ENCODE assay signal across 21 mouse cellular contexts in the genomic region with DNA sequence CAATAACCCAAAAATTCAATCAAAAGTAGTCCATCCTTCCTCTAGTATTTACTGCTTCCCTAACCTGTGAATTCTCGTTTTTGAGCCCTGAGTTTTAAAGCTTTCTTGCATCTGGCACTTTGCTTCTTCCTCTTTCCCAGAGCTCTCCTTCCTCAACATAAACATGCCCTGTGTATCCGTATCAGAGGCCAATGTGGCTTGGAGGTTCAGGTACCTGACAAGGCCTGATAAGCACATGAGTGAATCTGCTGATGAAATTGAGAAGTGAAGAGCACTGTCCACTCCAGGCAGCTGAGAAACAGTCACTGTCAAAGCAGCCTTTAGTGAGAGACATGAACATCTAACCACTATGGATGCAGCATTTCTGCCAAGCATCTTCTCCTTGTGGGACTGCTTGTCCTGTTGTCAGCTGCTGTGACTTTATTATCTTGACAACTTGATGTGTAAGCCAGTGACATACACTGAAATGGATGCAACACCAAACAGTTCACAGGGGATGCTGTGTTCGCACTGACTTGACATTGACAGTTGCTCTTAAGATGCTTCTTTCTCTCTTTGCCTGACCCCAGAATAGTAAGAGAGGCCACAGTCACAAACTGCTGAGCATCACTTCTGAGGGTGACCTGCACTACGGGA. TPM values are rescaled to one million over a fixed set of nuclear protein-coding genes. Genes with fewer than 3 reads are reported as not detected.
DNase-seq lines count a peak whose midpoint lies in the region; ATAC-seq and TF ChIP-seq lines count a peak whose summit lies in the region.
"Had no signal": no experiment of that assay in that cellular context is flagged by ENCODE, and none has a peak within 500 bp of the region (broad histone marks: within the 10 kb centered on the region; RNA-seq: fewer than 3 reads in every experiment).

No protein-coding gene starts in this region.

- H3K4me3 ChIP-seq in bone marrow, adult 2 months (replicated peaks; ENCODE audit: control insufficient read depth, low read depth, low read length): no peak overlapping the region
- no peak overlapping the region for H3K4me3 ChIP-seq in liver, embryonic 11.5 days (ENCODE audit: low read depth, low read length)
- H3K4me3 ChIP-seq: forebrain, embryonic 13.5 days; heart, embryonic 13.5 days; hindbrain, embryonic 15.5 days; limb, embryonic 13.5 days; megakaryocyte, embryonic 14.5 days; neural tube, embryonic 12.5 days had no signal

- no peaks in the 10 kb centered on the region for H3K27me3 ChIP-seq in liver, embryonic 11.5 days (replicated peaks; ENCODE audit: control insufficient read depth, insufficient read depth, low read length)
- H3K27me3 ChIP-seq: CH12.LX; forebrain, embryonic 13.5 days; heart, embryonic 13.5 days; hindbrain, embryonic 15.5 days; limb, embryonic 13.5 days; megakaryocyte, embryonic 14.5 days; neural tube, embryonic 12.5 days had no signal

- no peak for TF ChIP-seq CTCF in bone marrow, adult 2 months (IDR thresholded peaks at IDR 0.05; ENCODE audit: control insufficient read depth, insufficient read depth, low read length)

- peaks cover 2% of the 10 kb centered on the region; the same call in 1 of the 2 replicates for H3K4me1 ChIP-seq in bone marrow, adult 2 months (ENCODE audit: control insufficient read depth, insufficient read depth, low read length)
- H3K4me1 ChIP-seq in liver, embryonic 11.5 days (replicated peaks; ENCODE audit: control insufficient read depth, insufficient read depth, low read length): peaks cover 29% of the 10 kb centered on the region
- H3K4me1 ChIP-seq: hindbrain, embryonic 15.5 days; limb, embryonic 13.5 days; neural tube, embryonic 12.5 days had no signal

- peak; percentile 85 for ATAC-seq in liver, embryonic 11.5 days (replicated peaks; ENCODE audit: low FRiP score)
- peak; percentile 66 for ATAC-seq in megakaryocyte-erythroid progenitor cell, adult 5-6 weeks (replicated peaks; ENCODE audit: low FRiP score, low TSS enrichment, poor library complexity, severe bottlenecking)
- ATAC-seq: forebrain, embryonic 13.5 days; intestine, embryonic 16.5 days had no signal

- peak; percentile 57 for DNase-seq in heart, adult 11 months
- no peak for DNase-seq in heart, adult 9 months (ENCODE audit: low spot score in 2 of 2)
- DNase-seq in liver, embryonic 11.5 days (ENCODE audit: low spot score): no peak
- DNase-seq in cerebellum, adult 11-12 months: no peak
- no peak for DNase-seq in B cell, adult 2 months
- DNase-seq in thymus, postnatal 36 days: no peak
- DNase-seq: adrenal gland, postnatal 14 days; cerebellum, postnatal 14 days; heart, postnatal 36 days; thymus, postnatal 14 days had no signal

- no peaks in the 10 kb centered on the region for H3K9me3 ChIP-seq in liver, embryonic 11.5 days (ENCODE audit: control insufficient read depth, low read length)
- H3K9me3 ChIP-seq: forebrain, embryonic 13.5 days; heart, embryonic 13.5 days; hindbrain, embryonic 15.5 days; limb, embryonic 13.5 days; megakaryocyte, embryonic 14.5 days; neural tube, embryonic 12.5 days had no signal

- 56% methylated on average over 4 of the region's 4 CpGs for WGBS in bone marrow, adult 2 months
- whole genome bisulfite sequencing in liver, embryonic 11.5 days: 61% methylated on average over 4 of the region's 4 CpGs

- peak overlapping the region; percentile 39; the same call in 1 of the 2 replicates for H3K27ac ChIP-seq in bone marrow, adult 2 months (ENCODE audit: control insufficient read depth, insufficient read depth, low read depth, low read length, poor library complexity)
- peak overlapping the region; percentile 14; the same call in 1 of the 2 replicates for H3K27ac ChIP-seq in liver, embryonic 11.5 days (ENCODE audit: low read depth, low read length)
- H3K27ac ChIP-seq: forebrain, embryonic 13.5 days; heart, embryonic 13.5 days; hindbrain, embryonic 15.5 days; kidney, postnatal 0 days; limb, embryonic 13.5 days; neural tube, embryonic 12.5 days had no signal

- H3K9ac ChIP-seq in liver, embryonic 11.5 days (ENCODE audit: low read depth, low read length): no peak overlapping the region
- H3K9ac ChIP-seq: forebrain, embryonic 13.5 days; heart, embryonic 13.5 days; hindbrain, embryonic 15.5 days; limb, embryonic 13.5 days; neural tube, embryonic 12.5 days had no signal

- H3K4me2 ChIP-seq in liver, embryonic 11.5 days: peak overlapping the region; percentile 33
- H3K4me2 ChIP-seq: forebrain, embryonic 13.5 days; heart, embryonic 13.5 days; hindbrain, embryonic 15.5 days; limb, embryonic 13.5 days; neural tube, embryonic 12.5 days had no signal

- no peak for TF ChIP-seq POLR2A in bone marrow, adult 2 months (IDR thresholded peaks at IDR 0.05; ENCODE audit: borderline replicate concordance, control insufficient read depth, low read depth, low read length)

- H3K36me3 ChIP-seq in liver, embryonic 11.5 days (ENCODE audit: control insufficient read depth, insufficient read depth, low read length): no peaks in the 10 kb centered on the region
- H3K36me3 ChIP-seq: heart, embryonic 13.5 days; hindbrain, embryonic 15.5 days; neural tube, embryonic 12.5 days had no signal

RNA-seq across cellular contexts. Expression of a gene that starts 42.9 kb away (rescaled TPM):
- 24.1 and 32.6 TPM in 2 replicates for polyA plus RNA-seq in bone marrow, adult 2 months (2011; ENCODE audit: insufficient read depth, insufficient read length, low replicate concordance, missing spikeins)
- 21.8 and 23.1 TPM in 2 replicates for polyA plus RNA-seq in liver, embryonic 11.5 days (2014; fragmentation: Nextera tagmentation; extraction: Ambion mirVana)
- total RNA-seq in megakaryocyte-erythroid progenitor cell, adult 5-6 weeks (2014; fragmentation: Nextera tagmentation): 34.9 and 37.2 TPM in 2 replicates
- 34.0 and 45.1 TPM in 2 replicates for total RNA-seq in megakaryocyte-erythroid progenitor cell, adult 5-6 weeks (2017)
